Mouse (Mus musculus): ENCODE results near the gene Mup6.
"Not testable (repeated sequence)": the region's sequence is repeated elsewhere in the genome, so short reads cannot be mapped to it uniquely, and the experiment has no call there.

The Mup6 gene

GRCm38 (mm10) chr4:59963405-59964344 is at the start of gene Mup6:
TSS of gene Mup6 (plus strand) at chr4:59964294.
- no peak for DNase-seq (ENCODE audit: low read depth)

GRCm38 (mm10) chr4:59914608-59915403 is 49.3 kb upstream of the Mup6 start, which contains the start of gene Slc46a2:
TSS of gene Slc46a2 (minus strand) at chr4:59915056.
- no peak for DNase-seq (ENCODE audit: low read depth)

GRCm38 (mm10) chr4:59917966-59918365 is 46.1 kb upstream of the Mup6 start:
- DNase-seq (ENCODE audit: low read depth), result no peak

DNA sequence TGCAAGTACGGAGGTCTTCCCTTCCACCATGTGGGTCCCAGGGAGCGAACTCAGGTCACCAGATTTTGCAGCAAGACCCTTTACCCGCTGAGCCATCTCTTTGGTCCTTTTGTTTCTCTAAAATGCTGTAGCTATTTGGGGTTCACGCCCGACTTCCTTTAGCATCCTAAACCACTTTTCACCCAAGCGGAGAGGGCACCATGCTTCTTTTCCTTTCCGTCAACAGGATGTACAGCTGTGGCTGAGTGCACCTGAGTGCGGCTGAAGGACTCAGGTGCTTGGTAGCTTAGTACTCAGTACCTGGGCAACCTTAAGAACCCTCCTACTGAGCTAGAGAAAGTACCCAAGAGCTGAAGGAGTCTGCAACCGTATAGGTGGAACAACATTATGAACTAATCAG is 39.0 kb upstream of the Mup6 start:
- DNase-seq (ENCODE audit: low read depth), result no peak

GRCm38 (mm10) chr4:59927666-59928065 is 36.4 kb upstream of the Mup6 start:
- DNase-seq (ENCODE audit: low read depth), result no peak

- peak; percentile 79 for DNase-seq (ENCODE audit: low read depth)
Observed at GRCm38 (mm10) chr4:59928347-59928746, 35.7 kb upstream of the Mup6 start.

- peak; percentile 39 for DNase-seq (ENCODE audit: low read depth)
Observed at GRCm38 (mm10) chr4:59932505-59933281, 31.4 kb upstream of the Mup6 start.

GRCm38 (mm10) chr4:59937543-59937942 is 26.6 kb upstream of the Mup6 start:
- no peak for DNase-seq (ENCODE audit: low read depth)

GRCm38 (mm10) chr4:59960610-59961009 is 3.5 kb upstream of the Mup6 start, which contains the start of gene Mup4:
TSS of gene Mup4 (minus strand) at chr4:59960710.
- no peak for DNase-seq (ENCODE audit: low read depth)

GRCm38 (mm10) chr4:59997894-59998293 is 33.8 kb downstream of the Mup6 start:
- not testable (repeated sequence) for DNase-seq (ENCODE audit: low read depth)

- DNase-seq (ENCODE audit: low read depth), result not testable (repeated sequence)
Observed at GRCm38 (mm10) chr4:60020141-60020540, 56.0 kb downstream of the Mup6 start.

- not testable (repeated sequence) for DNase-seq (ENCODE audit: low read depth)
Observed at GRCm38 (mm10) chr4:60029334-60030111, 65.4 kb downstream of the Mup6 start.

Data from naive thymus-derived CD4-positive, alpha-beta T cell, adult 2 months (primary cell).